Mouse (Mus musculus): ENCODE measurements at regions not wholly inside any gene's neighbourhood (a gene's known extent, or its start where the extent isn't known, plus 50 kb on each side); places are given as distances from the start of the nearest gene placed in this dataset.

- intact Hi-C loops (cut with DNase I): loop anchor here (10.0 kb wide), 1 partner anchor 57 kb away; no protein-coding TSS in a partner anchor
Observed at GRCm38 (mm10) chrX:151708055-151708670, 92.4 kb upstream of the Huwe1 start.

More at GRCm38 (mm10) chrX:151708055-151708670, 92.4 kb upstream of the Huwe1 start:
- peak; percentile 70 to 88 for DNase-seq (ENCODE audit: low spot score in 2 of 2)

Measured in left cerebral cortex, postnatal 14 days (tissue).